Mouse (Mus musculus) stomach, postnatal 0 days (tissue): ENCODE results near the gene Fcho1.
"Not testable (repeated sequence)": the region's sequence is repeated elsewhere in the genome, so short reads cannot be mapped to it uniquely, and the experiment has no call there.

Experiments used
- CTCF ChIP-seq: IDR thresholded peaks from 2 replicates; pipeline ENCODE4 v1.5.1; 2016; ENCODE audit warnings: antibody characterized with exemption, low read depth, mild to moderate bottlenecking, moderate library complexity
- EP300 ChIP-seq: optimal IDR thresholded peaks from 2 replicates; pipeline ENCODE3; 2016; ENCODE audit warnings: antibody characterized with exemption

GRCm38 (mm10) chr8:71752263-71752662 lies 26.7 kb upstream of the Fcho1 start:
- TF ChIP-seq EP300, CTCF: not testable (repeated sequence)
